Mouse (Mus musculus): ENCODE results near the gene Borcs7.

GRCm38 (mm10) chr19:46665474-46665873, 24.2 kb upstream of the Borcs7 start:
- TF ChIP-seq GATA1 (IDR thresholded peaks at IDR 0.05; ENCODE audit: low read length) (no peak), TAL1 (IDR thresholded peaks at IDR 0.05; ENCODE audit: low read length) (no peak)
